Mouse (Mus musculus) forebrain, embryonic 15.5 days (tissue): ENCODE measurements around the gene Arl6ip4. TPM values are rescaled to one million over a fixed set of nuclear protein-coding genes. Genes with fewer than 3 reads are reported as not detected.

Source experiments
- ATAC-seq: fragments of 200-750 bp; cut with Nextera tagmentation; replicated peaks from 2 replicates; pipeline ENCODE4 v1.8.0; 2017; ENCODE audit warnings: mild to moderate bottlenecking, moderate TSS enrichment, moderate library complexity
- H3K27ac ChIP-seq: fragments of 300-500 bp; sonication (generic); replicated peaks from 2 replicates; pipeline ENCODE4 v1.5.1; 2015; ENCODE audit warnings: mild to moderate bottlenecking, inconsistent platforms
- H3K27me3 ChIP-seq: fragments of 300-500 bp; sonication (generic); 2 replicates; pipeline ENCODE4 v1.6.1; 2015; ENCODE audit warnings: inconsistent platforms
- H3K36me3 ChIP-seq: fragments of 300-500 bp; sonication (generic); 2 replicates; pipeline ENCODE4 v1.6.1; 2015; ENCODE audit warnings: mild to moderate bottlenecking, inconsistent platforms
- H3K4me1 ChIP-seq: fragments of 300-500 bp; sonication (generic); 2 replicates; pipeline ENCODE4 v1.6.1; 2015; ENCODE audit warnings: inconsistent platforms
- H3K4me2 ChIP-seq: fragments of 300-500 bp; sonication (generic); replicated peaks from 2 replicates; pipeline ENCODE4 v1.6.1; 2015; ENCODE audit warnings: mild to moderate bottlenecking, inconsistent platforms
- H3K4me3 ChIP-seq: fragments of 300-500 bp; sonication (generic); 2 replicates; pipeline ENCODE4 v1.5.1; 2015; ENCODE audit warnings: mild to moderate bottlenecking, inconsistent platforms
- H3K9ac ChIP-seq: fragments of 300-500 bp; sonication (generic); replicated peaks from 2 replicates; pipeline ENCODE4 v1.6.1; 2015; ENCODE audit warnings: mild to moderate bottlenecking, inconsistent platforms
- H3K9me3 ChIP-seq: fragments of 300-500 bp; sonication (generic); 2 replicates; pipeline ENCODE4 v1.6.1; 2016; ENCODE audit warnings: inconsistent platforms
- WGBS: fragments of 180-500 bp; shearing (Covaris S2); methylation state at CpG from one replicate; pipeline ENCODE4 v1.1.7; 2015; ENCODE audit warnings: mixed read lengths; 5-methylcytosine and 5-hydroxymethylcytosine counted together
- polyA plus RNA-seq: library from polyadenylated mRNA; unstranded; fragments of >200 nt; fragmentation: Nextera tagmentation; extraction: Ambion mirVana; gene quantifications from 2 replicates; pipeline ENCODE4 v1.2.1, GENCODE M21; 2015

Arl6ip4 gene
- polyA plus RNA-seq, 1 experiment from 2014 or later = 72.7 TPM

DNA sequence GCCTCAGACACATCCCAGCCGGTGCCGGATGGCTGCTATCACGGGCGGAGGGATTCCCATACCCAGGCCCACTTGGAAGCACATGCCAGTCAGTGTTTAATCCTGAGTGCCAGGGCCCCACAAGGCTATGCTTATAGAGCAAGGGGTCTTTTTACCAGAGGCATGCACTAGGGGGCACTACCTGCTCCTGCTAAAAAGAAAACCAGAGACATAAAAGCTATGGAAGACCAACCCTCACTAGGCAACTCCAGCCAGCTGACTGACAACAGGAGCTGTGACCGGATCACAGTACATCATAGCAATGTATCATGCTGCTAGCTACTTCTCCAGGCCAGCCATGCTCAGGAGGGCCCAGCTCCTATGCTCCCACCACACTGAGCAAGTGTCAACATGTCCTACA is 46.7 kb downstream of the Arl6ip4 start:
- no peaks in the 10 kb centered on the region for H3K9me3 ChIP-seq
- peak; percentile 60 for ATAC-seq
- H3K4me1 ChIP-seq = peaks cover 57% of the 10 kb centered on the region
- H3K27me3 ChIP-seq = no peaks in the 10 kb centered on the region
- H3K27ac ChIP-seq = no peak overlapping the region
- no peak overlapping the region for H3K4me2 ChIP-seq
- no peaks in the 10 kb centered on the region for H3K36me3 ChIP-seq
- no peak overlapping the region for H3K9ac ChIP-seq
- 28% methylated on average over 5 of the region's 5 CpGs for WGBS
- H3K4me3 ChIP-seq = no peak overlapping the region

DNA sequence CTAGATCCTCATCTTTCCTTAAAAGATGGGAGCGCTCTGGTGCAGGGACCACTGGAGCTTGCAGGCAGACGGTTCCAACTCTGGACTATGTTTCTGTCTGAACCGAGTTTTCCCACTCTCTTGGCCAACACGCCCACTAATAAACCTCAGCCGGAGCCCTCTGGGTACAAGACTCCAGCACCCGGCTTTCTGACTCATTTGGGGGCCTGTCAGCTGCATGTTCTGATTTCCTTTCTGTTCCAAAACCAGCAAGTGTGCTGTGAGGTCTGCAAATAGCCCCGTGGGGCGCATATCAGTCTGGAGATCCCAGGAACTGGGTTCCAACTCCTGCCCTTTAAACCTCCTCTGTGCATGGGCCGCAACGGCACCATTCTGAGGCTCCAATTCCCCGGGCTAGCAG is 47.6 kb downstream of the Arl6ip4 start:
- Histone ChIP-seq H3K4me1 (peaks cover 61% of the 10 kb centered on the region), H3K9ac (no peak overlapping the region), H3K36me3 (no peaks in the 10 kb centered on the region), H3K9me3 (no peaks in the 10 kb centered on the region), H3K27me3 (no peaks in the 10 kb centered on the region), H3K4me2 (no peak overlapping the region), H3K4me3 (no peak overlapping the region), H3K27ac (no peak overlapping the region)
- ATAC-seq = no peak
- 86% methylated on average over 11 of the region's 11 CpGs for whole genome bisulfite sequencing

DNA sequence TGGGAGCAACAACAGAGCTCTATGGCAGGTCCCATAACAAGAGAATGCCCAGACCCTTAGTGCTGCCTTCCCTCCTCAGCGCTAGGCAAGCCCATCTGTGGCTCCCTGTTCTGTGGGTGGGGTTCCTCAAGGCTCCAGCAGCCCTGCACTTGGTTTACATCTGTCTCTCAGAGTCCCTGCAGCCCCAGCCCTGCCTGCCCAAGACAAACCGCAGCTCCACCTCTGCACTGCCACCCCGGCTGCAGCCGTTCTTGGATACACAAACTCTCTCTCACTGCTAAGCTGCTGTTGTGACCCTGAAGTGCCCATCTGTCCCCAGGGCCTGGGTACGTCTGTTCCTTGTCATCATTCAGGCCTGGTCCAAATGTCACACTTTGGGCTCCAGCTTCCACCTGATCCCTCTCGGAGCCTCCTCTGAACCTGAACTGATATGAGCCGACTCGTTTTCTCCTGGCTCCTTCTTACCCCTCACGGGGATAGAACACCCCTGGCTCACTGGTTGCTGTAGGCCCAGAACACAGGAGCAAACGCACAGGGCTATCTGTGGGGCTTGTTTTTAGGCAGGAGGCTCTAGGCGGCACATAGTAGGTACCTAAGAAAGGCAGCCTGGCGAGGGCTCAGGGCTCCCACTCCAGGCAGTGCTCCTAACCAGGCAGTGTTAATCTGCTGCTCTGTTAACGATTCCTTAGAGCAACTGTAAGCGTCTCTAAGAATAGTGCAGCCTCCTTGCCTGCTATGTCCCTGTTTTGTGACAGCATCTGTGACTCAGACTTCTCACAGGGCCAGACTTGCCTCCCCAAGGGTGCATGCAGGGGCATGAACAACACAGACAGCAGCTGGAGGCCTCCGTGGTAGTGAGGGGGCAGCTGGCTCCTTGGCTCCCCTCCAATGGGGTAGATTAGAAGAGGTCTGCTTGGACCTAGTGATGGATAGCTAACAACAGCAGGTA is 50.0 kb downstream of the Arl6ip4 start:
- Histone ChIP-seq H3K4me2 (no peak overlapping the region), H3K36me3 (no peaks in the 10 kb centered on the region), H3K4me3 (no peak overlapping the region), H3K9me3 (no peaks in the 10 kb centered on the region), H3K4me1 (peaks cover 73% of the 10 kb centered on the region), H3K9ac (no peak overlapping the region), H3K27me3 (no peaks in the 10 kb centered on the region), H3K27ac (peak overlapping the region; percentile 65; the same call in 1 of the 2 replicates)
- ATAC-seq = peak; percentile 42
- WGBS = 42% methylated on average over 15 of the region's 15 CpGs

DNA sequence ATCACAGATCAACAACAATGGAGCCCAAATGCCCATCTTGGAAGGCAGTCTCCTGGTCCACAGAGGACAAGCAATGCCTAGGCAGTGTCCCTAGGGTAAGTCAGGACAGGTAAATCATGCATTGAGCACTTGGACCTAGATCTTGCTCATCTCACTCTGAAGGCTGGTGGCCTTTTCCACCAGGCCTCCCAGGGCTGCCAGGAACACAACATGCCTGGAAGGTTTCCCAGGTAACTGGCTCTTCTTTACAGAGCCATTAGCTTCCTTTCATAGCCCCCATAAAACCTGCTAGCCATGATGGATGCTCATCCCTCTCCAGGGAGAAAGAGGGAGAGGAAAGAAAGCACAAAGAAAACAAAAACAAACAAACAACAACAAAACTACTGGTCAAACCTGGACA is 50.9 kb downstream of the Arl6ip4 start:
- Histone ChIP-seq H3K9ac (no peak overlapping the region), H3K4me2 (no peak overlapping the region), H3K27me3 (no peaks in the 10 kb centered on the region), H3K4me1 (peaks cover 74% of the 10 kb centered on the region), H3K36me3 (no peaks in the 10 kb centered on the region), H3K27ac (no peak overlapping the region), H3K4me3 (no peak overlapping the region), H3K9me3 (no peaks in the 10 kb centered on the region)
- no peak for ATAC-seq

DNA sequence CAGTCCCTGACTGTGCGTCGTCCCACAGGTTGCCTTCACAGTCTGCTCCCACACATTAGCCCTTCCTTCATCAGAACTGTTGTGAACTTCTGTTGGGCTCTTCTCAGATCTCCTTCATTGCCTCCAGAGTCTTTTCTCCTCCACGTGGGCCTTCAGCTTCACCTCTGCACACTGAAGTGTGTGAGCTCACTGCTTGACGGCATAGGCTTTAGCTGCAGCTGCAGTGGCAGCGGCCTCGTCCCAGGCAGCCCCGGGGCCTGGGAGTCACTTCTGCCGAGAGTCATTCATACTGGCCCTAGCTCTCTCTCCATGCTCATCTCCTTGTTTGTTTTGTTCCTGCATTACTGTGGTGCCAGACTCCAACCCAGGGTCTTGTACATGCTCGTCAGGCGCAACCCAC is 51.7 kb downstream of the Arl6ip4 start:
- Histone ChIP-seq H3K27me3 (no peaks in the 10 kb centered on the region), H3K9ac (no peak overlapping the region), H3K36me3 (no peaks in the 10 kb centered on the region), H3K4me3 (no peak overlapping the region), H3K27ac (no peak overlapping the region), H3K9me3 (no peaks in the 10 kb centered on the region), H3K4me2 (no peak overlapping the region), H3K4me1 (peaks cover 73% of the 10 kb centered on the region)
- no peak for ATAC-seq
- WGBS = 63% methylated on average over 10 of the region's 10 CpGs

Other genes starting within 250 kb of the Arl6ip4 start
- 0.24 and 0.29 TPM in 2 replicates for gene Hcar1, start 236.1 kb upstream of the Arl6ip4 start, polyA plus RNA-seq
- 143 and 146 TPM in 2 replicates for gene Denr, start 208.9 kb upstream of the Arl6ip4 start, polyA plus RNA-seq
- gene Gm43518, start 188.7 kb upstream of the Arl6ip4 start, polyA plus RNA-seq = 1.8 and 3.7 TPM in 2 replicates
- 3.5 and 5.8 TPM in 2 replicates for gene Ccdc62, start 185.4 kb upstream of the Arl6ip4 start, polyA plus RNA-seq
- 26.9 and 27.5 TPM in 2 replicates for gene Hip1r, start 142.5 kb upstream of the Arl6ip4 start, polyA plus RNA-seq
- 106 and 109 TPM in 2 replicates for gene Vps37b, start 83.8 kb upstream of the Arl6ip4 start, polyA plus RNA-seq
- gene Abcb9, start 20.3 kb upstream of the Arl6ip4 start, polyA plus RNA-seq = 10.9 TPM in 2 replicates
- gene Ogfod2, start 3.8 kb upstream of the Arl6ip4 start, polyA plus RNA-seq = 34.7 and 35.0 TPM in 2 replicates
- gene Pitpnm2, start 133.7 kb downstream of the Arl6ip4 start, polyA plus RNA-seq = 10.9 and 11.4 TPM in 2 replicates
- 16.4 and 17.6 TPM in 2 replicates for gene Mphosph9, start 211.9 kb downstream of the Arl6ip4 start, polyA plus RNA-seq
- 19.0 and 22.6 TPM in 2 replicates for gene 2810006K23Rik, start 212.0 kb downstream of the Arl6ip4 start, polyA plus RNA-seq
- 85.6 and 193 TPM in 2 replicates for gene Cdk2ap1, start 247.0 kb downstream of the Arl6ip4 start, polyA plus RNA-seq